ENCODE assay signal across 8 mouse cellular contexts in the genomic region with DNA sequence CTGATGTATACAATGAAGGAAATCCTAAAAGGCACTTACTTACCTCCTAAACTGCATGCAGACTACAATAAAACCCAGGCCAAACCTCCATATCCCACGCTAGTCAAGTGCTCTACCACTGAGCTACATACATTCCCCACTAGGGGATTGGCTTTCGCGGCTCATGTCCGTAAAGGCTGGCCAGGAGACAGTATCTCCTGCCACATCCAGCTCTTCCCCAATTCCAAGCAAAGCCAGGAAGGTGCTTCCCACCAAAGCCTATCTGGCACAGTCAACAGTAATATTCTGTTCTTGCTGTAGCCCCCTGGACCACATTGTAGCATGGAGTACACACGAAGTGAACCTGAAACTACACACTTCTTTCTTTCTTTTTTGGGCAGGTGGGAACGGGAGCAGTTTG. TPM values are rescaled to one million over a fixed set of nuclear protein-coding genes. Genes with fewer than 3 reads are reported as not detected.
DNase-seq lines count a peak whose midpoint lies in the region; ATAC-seq and TF ChIP-seq lines count a peak whose summit lies in the region.

No protein-coding gene starts in this region.

- peaks cover 33 to 71% of the 10 kb centered on the region in 2 experiments for H3K4me1 ChIP-seq in CH12.LX (ENCODE audit: control insufficient read depth in 1 of 2, insufficient read depth in 2 of 2)
- peaks cover 25% of the 10 kb centered on the region for H3K4me1 ChIP-seq in forebrain, embryonic 16.5 days (replicated peaks; ENCODE audit: control insufficient read depth, insufficient read depth, low read length)

- 22% methylated on average over 6 of the region's 6 CpGs for WGBS in forebrain, embryonic 16.5 days
- 67% methylated on average over 6 of the region's 6 CpGs for WGBS in macrophage (ENCODE audit: missing documents)

- TF ChIP-seq POLR2A in CH12.LX (IDR thresholded peaks at IDR 0.05; ENCODE audit: low read depth, low read length): no peak

- H3K79me2 ChIP-seq in CH12.LX (replicated peaks; ENCODE audit: control insufficient read depth, extremely low read depth, insufficient read depth, poor library complexity, severe bottlenecking): no peaks in the 10 kb centered on the region
- peaks cover 47% of the 10 kb centered on the region for H3K79me2 ChIP-seq in macrophage (ENCODE audit: inconsistent target)

- no peak for ATAC-seq in forebrain, embryonic 16.5 days

- in situ Hi-C loops in CH12.LX (cut with MboI; ENCODE audit: low pct_ligation_motif_present, low pct_unique_long_range_greater_than_20kb, low sequenced_read_pairs): no loop called here

- H3K27me3 ChIP-seq in CH12.LX (replicated peaks): peaks cover 8% of the 10 kb centered on the region
- H3K27me3 ChIP-seq in forebrain, embryonic 16.5 days (replicated peaks; ENCODE audit: control insufficient read depth, insufficient read depth, low read length): no peaks in the 10 kb centered on the region

- H3K27ac ChIP-seq in CH12.LX (ENCODE audit: insufficient read depth, low read depth): no peak overlapping the region
- no peak overlapping the region for H3K27ac ChIP-seq in forebrain, embryonic 16.5 days (ENCODE audit: low read length)
- H3K27ac ChIP-seq in macrophage: peak overlapping the region; percentile 61

- H3K9ac ChIP-seq in CH12.LX (ENCODE audit: insufficient read depth, low read depth): peak overlapping the region; percentile 39; the same call in 1 of the 2 replicates
- no peak overlapping the region; the same call in 1 of the 2 replicates for H3K9ac ChIP-seq in forebrain, embryonic 16.5 days (replicated peaks; ENCODE audit: low read depth, low read length)

- intact Hi-C loops in heart, postnatal 10 days (cut with DNase I): no loop called here

- no peak for TF ChIP-seq EP300 in CH12.LX (IDR thresholded peaks at IDR 0.05; ENCODE audit: low read length)

- TF ChIP-seq RAD21 in CH12.LX (IDR thresholded peaks at IDR 0.05; ENCODE audit: low read depth, low read length): no peak

- TF ChIP-seq CTCF in CH12.LX (conservative IDR thresholded peaks at IDR 0.05 in 1 of 2, IDR thresholded peaks at IDR 0.05 in 1 of 2; ENCODE audit: low read depth in 2 of 2, low read length in 2 of 2): no peak

- peak; percentile 84 for DNase-seq in heart, adult 11 months
- no peak for DNase-seq in heart, postnatal 10 days
- no peak for DNase-seq in CH12.LX (ENCODE audit: extremely low read depth)
- DNase-seq in adrenal gland, postnatal 10 days: no peak
- no peak for DNase-seq in spleen, postnatal 10 days (ENCODE audit: low spot score in 2 of 2)
- no peak for DNase-seq in lung, postnatal 4 days

- dilution Hi-C loops in CH12.LX (cut with MboI; ENCODE audit: extremely low pct_ligation_motif_present, extremely low pct_unique_long_range_greater_than_20kb, low sequenced_read_pairs): no loop called here

- H3K9me3 ChIP-seq in CH12.LX (replicated peaks; ENCODE audit: low read length): no peaks in the 10 kb centered on the region
- no peaks in the 10 kb centered on the region for H3K9me3 ChIP-seq in forebrain, embryonic 16.5 days (ENCODE audit: control insufficient read depth, low read length)

- H3K36me3 ChIP-seq in CH12.LX (replicated peaks in 1 of 2; ENCODE audit: control insufficient read depth in 1 of 2, insufficient read depth in 1 of 2, low read length in 1 of 2) (peaks cover 0 to 22% of the 10 kb centered on the region in 2 experiments), macrophage (ENCODE audit: inconsistent target) (peaks cover 22% of the 10 kb centered on the region)
- peaks cover 3% of the 10 kb centered on the region; the same call in 1 of the 2 replicates for H3K36me3 ChIP-seq in forebrain, embryonic 16.5 days (ENCODE audit: control insufficient read depth, insufficient read depth)

- peak overlapping the region; percentile 88 for H3K4me2 ChIP-seq in CH12.LX (ENCODE audit: insufficient read depth, low read depth, poor library complexity, severe bottlenecking)
- peak overlapping the region; percentile 94 for H3K4me2 ChIP-seq in forebrain, embryonic 16.5 days (ENCODE audit: low read length)

- H3K4me3 ChIP-seq in CH12.LX (replicated peaks in 1 of 3; ENCODE audit: low read depth in 2 of 3, low read length in 2 of 3, poor library complexity in 1 of 3) (peak overlapping the region; percentile 65 to 84 (median 83)), macrophage (ENCODE audit: inconsistent target) (peak overlapping the region; percentile 81)
- peak overlapping the region; percentile 98 for H3K4me3 ChIP-seq in forebrain, embryonic 16.5 days (replicated peaks; ENCODE audit: low read length)

TF ChIP-seq in CH12.LX, 34 proteins besides CTCF, POLR2A, EP300 and RAD21 (continues in another document):
- TF ChIP-seq NRF1 (IDR thresholded peaks at IDR 0.05; ENCODE audit: low read depth, low read length) (no peak), NELFE (IDR thresholded peaks at IDR 0.05; ENCODE audit: low read depth, low read length) (no peak), TCF12 (IDR thresholded peaks at IDR 0.05; ENCODE audit: low read depth, low read length) (no peak), MAFK (IDR thresholded peaks at IDR 0.05; ENCODE audit: insufficient replicate concordance, low read length) (no peak), HCFC1 (IDR thresholded peaks at IDR 0.05; ENCODE audit: low read depth, low read length) (no peak), PAX5 (IDR thresholded peaks at IDR 0.05; ENCODE audit: low read length) (no peak), BHLHE40 (IDR thresholded peaks at IDR 0.05; ENCODE audit: low read depth, low read length) (no peak), KAT2A (IDR thresholded peaks at IDR 0.05; ENCODE audit: insufficient replicate concordance, low read length) (no peak), E2F4 (IDR thresholded peaks at IDR 0.05; ENCODE audit: insufficient replicate concordance, low read depth, low read length) (no peak), ELF1 (IDR thresholded peaks at IDR 0.05; ENCODE audit: low read depth, low read length) (no peak)

RNA-seq across cellular contexts. Expression of a gene that starts 0.9 kb away (rescaled TPM):
- total RNA-seq in heart, postnatal 10 days (2021): 1 to 10 TPM; 5.7 to 6.4 TPM
- total RNA-seq in CH12.LX (2012; rRNA removed) (6.2 and 7.1 TPM in 2 replicates), CH12.LX (2014; rRNA removed) (6.5 and 6.8 TPM in 2 replicates)
- polyA plus RNA-seq in CH12.LX (2012; ENCODE audit: insufficient read length, low read depth) (7.4 and 8.1 TPM in 2 replicates), macrophage (2018) (45.9 to 58.5 TPM (median 53.8 TPM) in 3 replicates)
- polyA plus RNA-seq in forebrain, embryonic 16.5 days (2015; fragmentation: Nextera tagmentation; extraction: Ambion mirVana): 10.1 and 13.2 TPM in 2 replicates
- total RNA-seq in macrophage (2018; cell fraction: chromatin; rRNA removed): 10 to 100 TPM; 10.3 to 95.5 (median 30.2) TPM
- 10 to 100 TPM; 25.2 to 67.1 (median 48.6) TPM for total RNA-seq in macrophage (2018; cell fraction: cytosol; rRNA removed)
- 100 to 1,000 TPM in 1 of 26 experiments, 10 to 100 TPM in 25; 12.0 to 109 (median 50.4) TPM for total RNA-seq in macrophage (2018; cell fraction: nucleus; rRNA removed)
- total RNA-seq in adrenal gland, postnatal 10 days (2021): 1 to 10 TPM; 8.0 to 8.7 TPM

RNA-seq across cellular contexts. Expression of a gene that starts 0.9 kb away (rescaled TPM):
- total RNA-seq in heart, postnatal 10 days (2021): 10 to 100 TPM; 33.6 to 37.2 TPM
- total RNA-seq in CH12.LX (2012; rRNA removed): 30.4 and 37.7 TPM in 2 replicates
- total RNA-seq in CH12.LX (2014; rRNA removed): 16.7 and 24.2 TPM in 2 replicates
- 27.0 and 27.7 TPM in 2 replicates for polyA plus RNA-seq in CH12.LX (2012; ENCODE audit: insufficient read length, low read depth)
- polyA plus RNA-seq in forebrain, embryonic 16.5 days (2015; fragmentation: Nextera tagmentation; extraction: Ambion mirVana): 56.5 and 56.7 TPM in 2 replicates
- 10 to 100 TPM in 3 of 26 experiments, 1 to 10 TPM in 14, under 1 TPM in 3, not detected in 6; 0.66 to 13.8 (median 4.1) TPM for total RNA-seq in macrophage (2018; cell fraction: chromatin; rRNA removed)
- 10 to 100 TPM in 24 of 26 experiments, 1 to 10 TPM in 2; 9.5 to 28.9 (median 16.6) TPM for total RNA-seq in macrophage (2018; cell fraction: cytosol; rRNA removed)
- total RNA-seq in macrophage (2018; cell fraction: nucleus; rRNA removed): 10 to 100 TPM in 3 of 26 experiments, 1 to 10 TPM in 23; 1.8 to 13.8 (median 3.8) TPM
- 17.1 to 29.2 TPM (median 20.7 TPM) in 3 replicates for polyA plus RNA-seq in macrophage (2018)
- total RNA-seq in adrenal gland, postnatal 10 days (2021): 10 to 100 TPM; 65.6 to 67.0 TPM

RNA-seq across cellular contexts. Expression of a gene that starts 42.7 kb away (rescaled TPM):
- total RNA-seq in heart, postnatal 10 days (2021): 10 to 100 TPM; 34.6 to 38.9 TPM
- 195 and 249 TPM in 2 replicates for total RNA-seq in CH12.LX (2012; rRNA removed)
- total RNA-seq in CH12.LX (2014; rRNA removed): 176 and 190 TPM in 2 replicates
- 225 and 275 TPM in 2 replicates for polyA plus RNA-seq in CH12.LX (2012; ENCODE audit: insufficient read length, low read depth)
- 109 and 111 TPM in 2 replicates for polyA plus RNA-seq in forebrain, embryonic 16.5 days (2015; fragmentation: Nextera tagmentation; extraction: Ambion mirVana)
- 10 to 100 TPM; 13.5 to 41.1 (median 27.0) TPM for total RNA-seq in macrophage (2018; cell fraction: chromatin; rRNA removed)
- 10 to 100 TPM; 17.3 to 28.5 (median 24.7) TPM for total RNA-seq in macrophage (2018; cell fraction: cytosol; rRNA removed)
- total RNA-seq in macrophage (2018; cell fraction: nucleus; rRNA removed): 10 to 100 TPM; 12.1 to 51.7 (median 21.6) TPM
- 20.9 to 65.1 TPM (median 23.6 TPM) in 3 replicates for polyA plus RNA-seq in macrophage (2018)
- total RNA-seq in adrenal gland, postnatal 10 days (2021): 10 to 100 TPM; 55.0 to 56.4 TPM

RNA-seq across cellular contexts. Expression of a gene that starts 42.7 kb away (rescaled TPM):
- total RNA-seq in heart, postnatal 10 days (2021): 10 to 100 TPM; 48.5 to 48.7 TPM
- total RNA-seq in CH12.LX (2012; rRNA removed) (25.7 and 33.7 TPM in 2 replicates), CH12.LX (2014; rRNA removed) (19.1 and 20.8 TPM in 2 replicates)
- polyA plus RNA-seq in CH12.LX (2012; ENCODE audit: insufficient read length, low read depth) (10.2 and 12.0 TPM in 2 replicates), macrophage (2018) (15.7 to 25.8 TPM (median 19.1 TPM) in 3 replicates)
- 43.2 and 45.6 TPM in 2 replicates for polyA plus RNA-seq in forebrain, embryonic 16.5 days (2015; fragmentation: Nextera tagmentation; extraction: Ambion mirVana)
- total RNA-seq in macrophage (2018; cell fraction: chromatin; rRNA removed): 100 to 1,000 TPM in 1 of 26 experiments, 10 to 100 TPM in 25; 22.9 to 102 (median 56.0) TPM
- 10 to 100 TPM; 29.5 to 65.8 (median 44.7) TPM for total RNA-seq in macrophage (2018; cell fraction: cytosol; rRNA removed)
- total RNA-seq in macrophage (2018; cell fraction: nucleus; rRNA removed): 100 to 1,000 TPM in 8 of 26 experiments, 10 to 100 TPM in 18; 46.7 to 154 (median 90.0) TPM
- total RNA-seq in adrenal gland, postnatal 10 days (2021): 10 to 100 TPM; 37.2 to 47.6 TPM

RNA-seq across cellular contexts. Expression of a gene that starts 42.8 kb away (rescaled TPM):
- 100 to 1,000 TPM; 124 to 125 TPM for total RNA-seq in heart, postnatal 10 days (2021)
- 71.9 and 90.8 TPM in 2 replicates for total RNA-seq in CH12.LX (2012; rRNA removed)
- 26.0 and 43.0 TPM in 2 replicates for total RNA-seq in CH12.LX (2014; rRNA removed)
- polyA plus RNA-seq in CH12.LX (2012; ENCODE audit: insufficient read length, low read depth): 77.4 and 102 TPM in 2 replicates
- 84.3 and 87.7 TPM in 2 replicates for polyA plus RNA-seq in forebrain, embryonic 16.5 days (2015; fragmentation: Nextera tagmentation; extraction: Ambion mirVana)
- total RNA-seq in macrophage (2018; cell fraction: chromatin; rRNA removed): 1,000 to 10,000 TPM in 1 of 26 experiments, 100 to 1,000 TPM in 25; 321 to 1,248 (median 606) TPM
- total RNA-seq in macrophage (2018; cell fraction: cytosol; rRNA removed): 100 to 1,000 TPM; 105 to 262 (median 140) TPM
- 100 to 1,000 TPM; 171 to 726 (median 319) TPM for total RNA-seq in macrophage (2018; cell fraction: nucleus; rRNA removed)
- 106 to 123 TPM (median 108 TPM) in 3 replicates for polyA plus RNA-seq in macrophage (2018)
- total RNA-seq in adrenal gland, postnatal 10 days (2021): 100 to 1,000 TPM; 104 to 136 TPM
